Mouse (Mus musculus): ENCODE data around the gene Btnl10. TPM values are rescaled to one million over a fixed set of nuclear protein-coding genes. Genes with fewer than 3 reads are reported as not detected.
A peak's percentile ranks its signal among the peaks of the same experiment; 100 is the strongest.

Gene Btnl10
- polyA plus RNA-seq (2012; rRNA removed): not detected in 2 replicates

DNA sequence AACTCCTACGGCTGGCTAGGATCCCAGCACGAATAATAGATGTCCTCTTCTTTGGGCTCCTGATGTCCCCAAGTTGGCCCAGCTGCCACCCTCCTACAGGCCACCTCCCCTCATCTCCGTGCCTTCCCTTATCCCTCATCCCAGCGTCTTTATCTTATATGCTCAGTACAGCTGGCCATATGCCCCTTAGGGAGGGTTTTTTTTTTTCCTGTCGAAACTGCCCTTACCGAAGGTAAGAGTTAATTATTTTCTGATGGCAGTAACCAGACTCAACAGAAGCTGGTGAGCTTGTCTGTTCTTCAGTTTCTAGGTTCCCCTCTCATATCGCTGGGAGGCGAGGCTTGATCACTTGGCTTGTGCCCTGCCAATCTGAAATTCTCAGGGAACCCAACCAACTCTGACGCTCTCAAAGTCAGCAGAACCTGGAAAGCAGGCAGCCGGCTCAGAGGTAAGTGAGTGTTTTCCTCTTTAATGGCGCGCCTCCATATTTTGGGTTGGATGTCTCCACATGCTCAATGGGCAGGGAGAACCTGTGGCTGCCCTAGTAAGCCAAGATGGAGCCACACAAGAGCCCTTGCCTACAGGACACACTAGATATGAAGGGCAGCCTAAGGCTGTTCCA lies at the start of gene Btnl10:
Btnl10 (plus strand) TSS at position 164 of the 622 bp plus-strand sequence.
- no peak for DNase-seq (ENCODE audit: low spot score)

DNA sequence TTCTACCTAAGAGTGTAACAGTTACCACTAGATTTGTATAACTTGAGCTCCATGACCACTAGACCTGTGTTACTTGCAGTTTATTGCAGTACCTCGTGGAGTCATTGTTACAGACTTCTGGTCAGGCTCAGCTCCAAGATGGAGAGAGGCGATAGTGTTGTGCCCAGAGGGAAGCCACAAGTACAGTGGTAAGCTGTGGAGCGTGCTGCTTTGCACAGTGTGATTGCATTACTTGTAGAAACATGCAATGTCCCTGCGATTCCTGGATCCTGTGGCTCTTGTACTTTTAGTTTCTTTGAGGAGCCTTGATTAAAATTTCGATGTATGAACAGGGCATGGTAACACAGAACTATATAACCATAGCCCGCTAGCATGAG lies 49.8 kb upstream of the Btnl10 start:
- no peak for DNase-seq (ENCODE audit: low spot score)

DNA sequence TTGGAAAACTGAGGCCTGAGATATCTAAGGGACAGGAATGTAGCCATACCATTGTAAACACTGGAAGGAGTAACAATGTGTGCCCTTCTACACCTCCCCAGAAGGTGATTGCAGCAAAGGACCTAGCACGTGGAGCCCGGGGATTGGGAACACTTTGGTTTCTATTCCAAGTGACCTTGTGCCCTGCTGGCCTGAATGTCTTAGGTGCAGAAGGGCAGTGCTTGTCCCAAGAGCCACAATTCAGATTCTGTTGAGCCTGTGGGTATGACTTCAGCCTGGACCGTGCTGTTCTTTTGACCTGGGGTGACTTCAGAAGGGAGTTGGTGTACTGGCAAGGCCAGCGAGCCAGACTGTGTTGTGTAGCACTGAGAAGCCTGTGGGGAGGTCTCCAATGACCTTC lies 46.7 kb upstream of the Btnl10 start:
- no peak for DNase-seq (ENCODE audit: low spot score)

DNA sequence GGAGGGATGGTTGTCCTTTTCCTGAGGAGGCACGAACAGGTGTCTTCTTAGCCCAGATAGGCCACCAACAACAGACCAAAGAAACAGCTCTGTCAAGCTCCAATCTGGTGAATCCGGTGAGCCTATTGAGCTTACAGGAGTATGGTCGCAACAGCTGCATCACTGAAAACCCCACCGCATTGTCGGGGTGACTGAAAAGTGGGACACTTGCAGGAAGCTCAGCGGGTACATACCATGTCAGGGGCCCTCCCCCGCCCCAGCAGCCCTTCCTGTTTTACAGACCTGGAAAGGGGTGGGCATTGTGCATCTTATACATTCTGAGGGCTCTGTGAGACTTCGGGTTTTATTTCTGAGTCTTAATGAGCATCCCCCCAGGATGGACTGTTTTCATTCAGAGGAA lies 34.0 kb upstream of the Btnl10 start:
- DNase-seq (ENCODE audit: low spot score): no peak

DNA sequence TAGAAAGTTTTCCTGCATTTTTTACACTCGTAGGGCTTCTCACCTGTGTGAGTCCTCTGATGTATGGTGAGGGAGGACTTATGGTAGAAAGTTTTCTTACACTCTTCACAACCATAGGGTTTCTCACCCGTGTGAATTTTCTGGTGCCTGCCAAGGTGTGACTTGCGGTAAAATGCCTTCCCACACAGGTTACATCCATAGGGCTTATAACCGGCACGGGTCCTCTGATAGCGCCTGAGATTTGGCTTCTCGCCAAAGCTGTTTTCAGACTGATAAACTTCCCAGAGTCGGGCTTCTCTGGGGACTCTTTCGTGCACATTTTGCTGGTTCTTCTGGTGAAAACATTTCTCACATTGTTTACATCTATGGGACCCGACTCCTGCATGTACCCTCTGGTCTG lies 27.2 kb upstream of the Btnl10 start:
- no peak for DNase-seq (ENCODE audit: low spot score)

DNA sequence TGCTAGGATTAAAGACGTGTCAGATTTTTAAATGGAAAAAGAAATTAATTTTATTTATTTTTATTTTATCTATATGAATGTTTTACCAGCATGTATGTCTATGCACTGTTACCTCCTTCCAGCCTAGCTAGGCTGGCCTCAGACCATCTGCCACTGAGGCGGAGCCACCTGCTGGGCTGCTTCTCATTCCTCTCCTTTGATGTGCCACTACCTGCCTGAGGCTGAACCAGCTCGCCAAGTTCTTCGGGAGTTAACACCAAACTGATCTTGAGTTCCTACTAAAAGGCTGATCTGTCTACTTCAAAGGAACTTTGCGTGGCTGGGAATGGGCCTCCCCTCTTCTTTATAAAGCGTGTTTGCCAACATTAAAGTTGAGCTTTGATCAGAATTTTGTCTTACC lies 23.3 kb upstream of the Btnl10 start:
- no peak for DNase-seq (ENCODE audit: low spot score)

- no peak for DNase-seq (ENCODE audit: low spot score)
Measured at GRCm38 (mm10) chr11:58897485-58897884, 20.2 kb upstream of the Btnl10 start.

- no peak for DNase-seq (ENCODE audit: low spot score)
Measured at GRCm38 (mm10) chr11:58901080-58901479, 16.6 kb upstream of the Btnl10 start.

- DNase-seq (ENCODE audit: low spot score): peak; percentile 89
Measured at GRCm38 (mm10) chr11:58903511-58904409, 13.9 kb upstream of the Btnl10 start, which contains the start of gene Zfp39. Zfp39 (minus strand) TSS chr11:58904225.

DNA sequence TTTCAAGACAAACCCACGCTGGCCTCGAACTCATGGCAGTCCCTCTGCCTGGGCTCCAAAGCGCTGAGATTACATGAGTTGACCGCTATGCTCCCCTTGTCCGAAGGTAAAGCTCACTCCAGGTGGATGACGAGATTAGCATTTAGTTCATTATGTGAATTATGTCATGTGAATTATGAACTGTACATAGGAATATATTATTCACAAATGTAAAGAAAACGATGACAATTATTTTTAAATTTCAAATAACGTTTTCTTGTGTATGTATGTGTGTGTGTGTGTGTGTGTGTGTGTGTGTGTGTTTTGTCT lies 13.3 kb upstream of the Btnl10 start:
- no peak for DNase-seq (ENCODE audit: low spot score)

- no peak for DNase-seq (ENCODE audit: low spot score)
Measured at GRCm38 (mm10) chr11:58904838-58905237, 12.9 kb upstream of the Btnl10 start.

GRCm38 (mm10) chr11:58913776-58914175 lies 3.9 kb upstream of the Btnl10 start:
- no peak for DNase-seq (ENCODE audit: low spot score)

GRCm38 (mm10) chr11:58914461-58915028 lies 3.2 kb upstream of the Btnl10 start:
- DNase-seq (ENCODE audit: low spot score): no peak

GRCm38 (mm10) chr11:58916879-58917744 lies 596 bp upstream of the Btnl10 start:
- DNase-seq (ENCODE audit: low spot score): no peak

GRCm38 (mm10) chr11:58918759-58919158 lies 1.1 kb downstream of the Btnl10 start:
- no peak for DNase-seq (ENCODE audit: low spot score)

- DNase-seq (ENCODE audit: low spot score): no peak
Measured at GRCm38 (mm10) chr11:58922420-58922819, 4.7 kb downstream of the Btnl10 start.

- no peak for DNase-seq (ENCODE audit: low spot score)
Measured at GRCm38 (mm10) chr11:58926651-58927050, 8.9 kb downstream of the Btnl10 start.

DNA sequence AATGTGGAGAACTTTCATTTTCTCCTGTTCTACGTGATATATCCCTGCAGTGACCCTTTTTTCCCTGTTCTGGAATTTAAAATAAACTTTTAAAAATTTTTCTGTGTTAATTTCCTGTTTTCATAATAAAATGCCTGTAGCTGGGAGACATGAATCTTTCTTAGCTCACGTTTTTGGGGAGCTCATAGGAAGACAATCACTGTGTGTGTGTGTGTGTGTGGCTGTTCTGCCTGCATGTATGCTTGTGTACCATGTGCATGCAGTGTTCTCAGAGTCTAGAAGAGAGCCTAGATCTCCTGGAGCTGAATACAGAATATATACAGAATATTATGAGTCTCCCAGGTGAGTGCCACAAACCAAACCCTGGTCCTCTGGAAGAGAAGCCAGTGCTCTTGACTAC lies 9.3 kb downstream of the Btnl10 start:
- DNase-seq (ENCODE audit: low spot score): no peak

DNA sequence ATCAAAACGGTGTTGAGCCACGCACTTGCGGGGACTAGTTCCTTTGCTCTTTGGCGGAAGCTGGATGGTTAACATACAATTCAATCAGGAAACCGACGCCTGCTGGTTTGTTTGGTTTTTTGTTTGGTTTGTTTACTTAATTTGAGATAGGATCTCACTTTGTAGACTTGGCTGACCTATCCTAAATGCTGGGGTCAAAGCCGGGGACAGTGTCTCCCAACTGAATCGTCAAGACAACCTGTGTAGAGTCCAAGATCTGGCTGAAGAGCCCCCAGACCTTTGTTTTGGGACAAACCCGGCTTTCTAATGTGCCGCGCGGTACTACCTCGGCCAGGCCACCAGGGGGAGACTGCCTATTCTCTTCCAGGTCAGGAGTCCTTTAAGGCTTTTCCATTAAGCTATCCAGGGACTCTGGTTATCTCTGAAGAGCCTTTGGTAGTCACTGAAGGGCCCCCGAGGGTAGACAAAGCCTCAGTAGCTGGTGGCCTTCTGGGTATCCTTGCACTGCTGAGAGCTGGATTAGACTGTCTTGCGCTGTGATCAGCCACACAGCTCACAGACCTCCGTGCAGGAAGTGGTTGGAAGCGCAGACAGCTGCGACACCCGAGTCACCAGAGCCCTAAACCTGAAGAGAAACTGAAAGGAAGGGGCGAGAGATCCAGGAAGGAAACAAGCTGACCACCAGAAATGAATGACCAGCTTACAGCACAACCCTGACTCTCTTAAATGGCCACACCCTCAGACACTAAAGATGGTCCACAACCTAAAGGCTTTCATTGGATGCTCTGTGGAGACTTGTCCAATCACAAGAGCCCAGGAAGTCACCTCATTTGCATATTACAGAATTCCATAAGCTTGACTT lies 10.3 kb downstream of the Btnl10 start:
- no peak for DNase-seq (ENCODE audit: low spot score)

GRCm38 (mm10) chr11:58929055-58929454 lies 11.3 kb downstream of the Btnl10 start:
- no peak for DNase-seq (ENCODE audit: low spot score)

DNA sequence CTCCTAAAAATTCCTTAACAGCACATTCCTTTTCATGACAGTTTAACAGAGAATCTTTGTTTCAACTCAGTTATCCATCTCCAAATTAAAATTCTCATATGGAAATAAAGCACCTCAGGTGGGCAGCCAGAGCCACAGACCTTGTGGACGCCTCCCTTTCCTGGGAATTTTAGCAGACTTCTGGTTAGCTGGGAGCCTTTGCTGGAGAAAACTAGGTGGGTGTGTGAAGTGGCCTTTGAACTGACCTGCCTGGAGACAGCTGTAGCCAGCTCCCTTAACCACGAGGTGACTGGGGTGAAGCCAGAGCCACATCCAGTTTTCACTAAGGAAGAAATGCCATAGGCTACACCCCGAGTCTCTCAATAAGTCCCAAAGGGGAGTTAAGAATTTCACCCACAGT lies 11.9 kb downstream of the Btnl10 start:
- no peak for DNase-seq (ENCODE audit: low spot score)

Measured in urinary bladder, adult 2 months (tissue).